Mouse (Mus musculus) skeletal muscle tissue, adult 2 months (tissue): ENCODE results near the gene Syt12.
"Not testable (repeated sequence)": the region's sequence is repeated elsewhere in the genome, so short reads cannot be mapped to it uniquely, and the experiment has no call there.

Experiments used
- DNase-seq: peaks from one replicate; pipeline ENCODE4 v3.0.0-alpha.2; 2012; ENCODE audit warnings: low read depth, low spot score

The Syt12 gene

DNA sequence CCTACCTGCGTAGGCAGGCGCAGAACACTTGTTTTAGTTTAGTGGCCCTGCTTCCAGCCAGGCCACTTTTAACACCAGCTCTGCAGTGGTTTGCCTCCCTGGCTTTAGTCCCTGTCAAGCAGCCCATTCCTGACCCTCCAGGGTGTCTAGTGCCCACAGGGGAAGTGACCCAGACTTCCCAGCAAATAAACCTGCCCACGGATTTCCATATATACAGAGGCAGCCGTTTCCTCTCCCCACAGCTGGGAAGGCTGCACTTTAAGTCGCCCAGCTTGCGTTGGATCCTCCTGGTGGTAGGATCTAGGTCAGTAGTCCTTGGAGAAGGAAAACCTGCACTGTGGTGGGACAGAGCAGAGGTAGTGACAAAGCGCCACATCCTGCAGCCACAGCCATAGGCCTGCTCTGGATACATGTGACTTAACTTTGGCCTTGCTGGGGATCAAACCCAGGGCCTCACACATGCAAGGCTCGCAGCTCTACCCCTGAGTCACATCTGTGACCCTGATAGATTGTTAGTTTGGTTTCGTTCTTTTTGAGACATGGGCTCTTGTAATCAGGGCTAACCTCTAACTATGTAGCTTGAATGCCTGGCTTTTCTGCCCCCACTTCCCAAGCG is 13.9 kb upstream of the Syt12 start:
- DNase-seq, result no peak

DNA sequence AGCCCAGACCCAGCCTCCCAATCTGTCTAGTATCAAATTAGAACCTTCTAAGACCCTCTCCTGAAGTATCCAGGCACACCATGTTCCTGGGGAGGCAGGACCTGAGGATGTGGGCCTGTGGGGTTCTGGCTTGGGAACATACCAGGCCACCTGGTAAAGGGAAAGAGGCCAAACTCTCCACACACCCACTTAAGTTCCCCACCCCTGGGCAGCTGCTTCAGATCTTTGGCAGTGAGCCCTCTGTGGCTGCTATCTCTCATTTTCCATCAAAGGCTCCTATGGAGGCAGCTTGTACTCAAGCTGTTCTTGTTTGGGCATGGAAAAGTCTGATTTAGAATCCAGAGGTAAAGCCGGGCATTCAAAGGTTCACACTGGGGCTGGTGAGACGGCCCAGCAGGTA is 10.6 kb upstream of the Syt12 start:
- DNase-seq, result no peak

GRCm38 (mm10) chr19:4485006-4485405 is 7.8 kb upstream of the Syt12 start:
- DNase-seq, result no peak

DNA sequence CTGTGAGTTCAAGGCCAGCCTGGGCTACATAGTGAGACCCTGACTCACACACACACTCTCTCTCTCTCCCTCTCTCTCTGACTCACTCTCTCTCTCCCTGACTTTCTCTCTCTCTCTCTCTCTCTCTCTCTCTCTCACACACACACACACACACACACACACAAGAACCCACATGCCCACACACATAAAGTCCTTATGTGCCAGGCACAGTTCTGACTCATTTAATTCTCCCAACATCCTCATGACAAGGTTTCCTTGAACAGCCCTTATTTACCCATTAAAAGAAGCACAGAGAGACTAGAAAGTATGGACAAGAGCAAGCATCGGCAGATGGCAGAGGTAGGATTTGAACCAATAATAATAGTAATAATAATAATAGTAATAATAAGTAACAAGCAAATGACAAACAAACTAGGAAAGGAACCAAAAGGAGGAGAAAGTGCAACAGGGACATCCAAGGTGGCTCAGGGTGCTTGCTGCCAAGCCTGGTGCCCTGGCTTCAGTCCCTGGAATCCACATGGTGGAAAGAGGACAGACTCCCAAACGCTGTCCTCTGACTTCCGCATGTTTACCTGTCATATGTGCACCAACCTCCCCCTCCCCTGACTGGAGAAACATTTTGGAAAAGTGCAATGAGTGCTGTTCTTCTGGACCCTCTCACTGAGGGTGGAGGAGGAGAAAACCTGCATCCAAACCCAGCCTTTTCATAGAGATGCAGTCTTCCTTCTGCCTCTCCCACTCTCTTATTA is 5.0 kb upstream of the Syt12 start:
- DNase-seq, result no peak

- no peak for DNase-seq
Measured at GRCm38 (mm10) chr19:4481326-4481725, 4.1 kb upstream of the Syt12 start.

- no peak for DNase-seq
Measured at GRCm38 (mm10) chr19:4480041-4480440, 2.8 kb upstream of the Syt12 start.

DNA sequence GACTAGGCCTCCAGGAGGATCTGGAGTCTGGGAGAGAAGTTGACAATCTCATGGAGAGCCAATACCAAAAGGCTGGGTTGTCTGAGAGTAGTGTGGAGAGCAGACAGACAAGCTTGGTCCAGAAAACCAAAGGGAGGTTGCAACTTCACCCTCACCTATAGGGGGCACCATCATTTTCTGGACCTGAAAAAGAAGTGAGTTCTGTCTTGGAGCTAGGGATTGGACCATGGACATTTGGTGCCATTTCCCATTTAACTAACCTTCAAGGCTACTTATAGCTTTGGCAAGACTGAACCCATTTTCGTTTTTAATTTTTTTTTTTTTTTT is 906 bp upstream of the Syt12 start:
- DNase-seq, result no peak

DNA sequence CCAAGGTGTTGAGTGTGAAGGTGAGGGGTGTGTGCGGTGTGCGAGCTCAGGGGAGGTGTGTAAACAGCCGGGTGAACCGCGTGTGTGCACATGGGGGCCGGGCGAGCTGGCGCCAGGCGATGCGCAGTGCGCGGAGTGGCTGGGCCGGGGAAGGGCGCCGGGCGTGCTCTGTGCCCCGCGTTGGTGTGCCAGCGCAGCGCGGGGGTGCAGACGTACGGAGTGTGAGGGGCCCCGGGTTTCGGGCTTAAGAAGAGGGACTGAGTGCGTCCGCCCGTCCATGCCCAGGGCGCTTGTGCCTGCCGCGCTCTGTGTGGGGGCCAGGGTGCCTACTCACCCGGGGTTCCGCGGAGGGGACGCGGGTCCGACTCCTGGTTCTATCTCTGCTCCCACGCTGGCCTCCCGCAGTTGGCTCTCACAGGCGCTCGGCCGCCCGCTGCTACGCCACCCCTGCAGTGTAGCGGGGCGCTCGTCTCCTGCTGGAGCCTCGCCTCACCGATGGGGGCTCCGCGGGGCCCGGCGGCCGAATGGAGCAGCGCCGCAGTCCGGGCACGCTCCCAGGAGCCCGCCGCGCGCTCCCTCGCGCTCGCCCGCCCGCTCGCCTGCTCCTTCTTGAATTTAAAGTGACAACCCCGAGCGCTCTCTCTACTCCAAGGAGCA is 518 bp downstream of the Syt12 start:
- no peak for DNase-seq

GRCm38 (mm10) chr19:4475224-4475925 is 1.9 kb downstream of the Syt12 start:
- no peak for DNase-seq

DNA sequence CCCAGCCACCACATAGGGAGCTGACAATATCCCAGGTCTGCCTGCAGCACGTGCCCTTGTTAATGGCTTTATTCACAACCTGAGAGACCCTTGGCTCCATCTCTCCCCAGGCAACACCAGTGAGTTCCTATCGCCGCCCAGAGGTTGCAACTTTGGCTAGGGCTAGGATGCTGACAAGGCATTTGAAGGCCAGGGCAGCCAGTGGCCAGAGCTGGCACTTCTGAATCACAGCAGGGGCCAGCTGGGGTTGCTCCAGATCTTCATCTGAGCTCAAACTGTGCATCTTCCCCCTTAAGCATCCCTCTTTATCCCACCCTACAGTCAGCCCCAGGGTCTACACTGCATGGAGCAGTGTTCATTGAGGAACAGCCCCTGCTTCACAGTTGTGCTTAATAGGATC is 2.5 kb downstream of the Syt12 start:
- no peak for DNase-seq

- no peak for DNase-seq
Measured at GRCm38 (mm10) chr19:4473549-4473948, 3.7 kb downstream of the Syt12 start.

DNA sequence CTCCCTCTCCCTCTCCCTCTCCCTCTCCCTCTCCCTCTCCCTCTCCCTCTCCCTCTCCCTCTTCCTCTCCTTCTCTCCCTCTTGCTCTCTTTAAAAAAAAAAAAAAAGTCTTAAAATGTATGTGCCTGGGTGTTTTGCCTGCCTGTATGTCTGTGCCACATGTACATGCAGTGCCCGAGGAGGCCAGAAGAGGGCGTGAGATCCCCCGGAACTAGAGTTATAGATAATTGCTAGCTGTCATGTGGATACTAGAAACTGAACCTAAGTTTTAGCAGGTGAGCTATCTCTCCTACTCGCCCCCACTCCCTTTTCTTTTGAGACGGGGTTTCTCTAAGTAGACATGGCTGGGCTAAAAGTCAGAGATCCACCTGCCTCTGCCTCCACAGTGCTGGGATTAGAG is 8.9 kb downstream of the Syt12 start:
- DNase-seq, result no peak

DNA sequence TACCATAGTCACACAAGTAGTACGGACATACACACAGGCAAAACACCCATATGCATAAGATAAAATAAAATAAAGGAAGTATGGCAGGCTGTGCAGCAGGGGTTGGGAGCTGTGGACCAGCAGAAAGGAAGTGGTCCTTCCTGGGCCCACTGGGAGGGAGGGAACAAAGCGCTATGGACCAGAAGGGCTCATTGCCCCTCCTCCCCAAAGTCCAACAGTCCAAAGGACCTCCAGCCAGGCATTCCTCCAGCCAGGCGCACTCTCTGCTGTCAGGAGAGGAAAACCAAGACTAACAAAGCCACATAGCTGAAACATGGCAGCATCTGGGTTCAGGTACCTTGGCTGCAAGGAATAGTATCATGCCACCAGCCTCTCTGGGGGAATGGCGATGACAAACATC is 12.6 kb downstream of the Syt12 start:
- no peak for DNase-seq

GRCm38 (mm10) chr19:4461981-4462380 is 15.3 kb downstream of the Syt12 start:
- DNase-seq, result no peak

GRCm38 (mm10) chr19:4456227-4456626 is 21.0 kb downstream of the Syt12 start:
- DNase-seq, result no peak

DNA sequence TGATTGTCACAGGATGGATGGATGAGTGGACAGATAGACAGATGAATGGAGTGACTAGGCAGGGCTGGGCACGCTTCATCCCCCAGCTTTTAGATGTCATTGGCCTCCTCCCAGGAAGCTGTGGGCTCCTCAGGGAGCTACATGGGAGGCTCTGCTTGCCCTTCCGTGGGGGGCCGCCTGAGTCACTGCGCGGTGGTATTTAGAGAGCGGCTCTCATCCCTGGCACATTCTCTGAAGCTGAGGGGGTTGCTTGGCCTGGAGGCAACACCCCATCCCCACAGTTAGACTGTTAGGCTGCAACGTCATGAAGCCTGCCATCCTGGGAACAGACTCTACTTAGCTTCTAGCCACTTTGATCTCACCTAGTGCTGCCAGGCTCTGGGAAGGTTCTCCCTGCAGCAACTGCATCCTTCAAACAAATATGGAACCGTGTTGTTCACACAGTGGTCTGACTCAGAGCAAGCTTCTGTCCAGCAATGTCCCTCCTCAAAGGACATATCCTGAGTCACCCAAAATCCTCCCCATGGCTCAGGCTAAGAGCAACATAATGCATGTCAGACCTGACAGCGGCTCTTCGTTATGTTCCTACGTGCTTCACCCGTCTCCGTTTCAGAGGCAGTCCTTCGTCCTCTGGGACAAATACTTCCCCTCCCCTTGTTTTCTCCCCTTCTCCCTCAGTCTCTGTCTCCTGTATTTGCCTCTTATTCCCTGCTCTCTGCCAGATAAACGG is 22.0 kb downstream of the Syt12 start:
- no peak for DNase-seq

DNA sequence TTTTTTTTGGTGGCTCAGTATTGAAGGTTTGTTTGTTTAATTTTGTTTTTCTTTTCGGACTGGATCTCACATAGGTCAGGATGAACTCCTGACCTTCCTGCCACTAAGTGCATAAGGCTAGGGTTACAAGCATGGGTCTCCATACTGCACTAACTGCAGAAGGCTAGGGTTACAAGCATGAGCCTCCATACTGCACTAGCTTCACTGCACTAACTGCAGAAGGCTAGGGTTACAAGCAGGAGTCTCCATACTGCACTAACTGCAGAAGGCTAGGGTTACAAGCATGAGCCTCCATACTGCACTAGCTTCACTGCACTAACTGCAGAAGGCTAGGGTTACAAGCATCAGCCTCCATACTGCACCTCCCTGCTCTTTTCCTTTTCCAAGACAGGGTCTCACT is 23.2 kb downstream of the Syt12 start:
- DNase-seq, result not testable (repeated sequence)

GRCm38 (mm10) chr19:4452525-4452924 is 24.7 kb downstream of the Syt12 start:
- DNase-seq, result no peak

DNA sequence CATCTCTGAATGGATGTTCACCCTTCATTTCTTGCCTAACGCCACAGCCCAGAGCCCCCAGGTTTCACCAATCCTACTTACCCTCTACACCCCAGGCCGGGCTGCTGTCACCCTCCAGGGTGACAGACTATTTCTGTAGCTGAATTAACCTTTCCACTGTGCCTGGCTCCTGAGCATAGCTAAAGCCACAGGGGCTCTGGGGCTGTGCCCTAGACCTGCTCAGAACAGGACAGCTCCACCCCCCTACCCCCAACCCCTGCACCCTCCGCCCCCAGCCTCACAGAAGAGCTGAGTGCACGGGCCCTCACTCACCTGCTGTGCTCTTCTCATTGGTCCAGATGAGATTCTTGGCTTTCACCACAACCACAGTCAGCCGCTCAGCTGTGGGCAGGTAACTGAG is 25.3 kb downstream of the Syt12 start:
- no peak for DNase-seq

GRCm38 (mm10) chr19:4451098-4451497 is 26.1 kb downstream of the Syt12 start:
- DNase-seq, result no peak

DNA sequence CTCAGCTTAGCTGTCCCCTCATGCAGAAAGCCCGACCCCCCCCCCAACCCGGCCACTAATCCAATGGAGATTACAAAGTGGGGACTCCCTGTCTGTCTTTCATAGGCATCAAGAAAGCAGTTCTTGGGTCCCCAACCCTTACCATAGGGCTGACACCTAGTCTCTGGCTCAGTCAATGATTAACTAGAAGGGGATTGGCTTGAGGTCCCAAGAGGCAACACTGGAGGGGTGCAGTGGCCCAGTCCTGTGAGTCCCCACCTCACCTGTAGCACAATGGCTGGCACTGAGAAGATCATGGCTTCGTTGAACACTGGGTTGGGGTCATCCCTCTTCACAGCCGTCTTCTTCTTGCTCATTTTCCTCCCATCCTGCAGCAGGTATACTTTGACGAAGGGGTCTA is 26.6 kb downstream of the Syt12 start:
- no peak for DNase-seq

- no peak for DNase-seq
Measured at GRCm38 (mm10) chr19:4449230-4449629, 28.0 kb downstream of the Syt12 start.
